Mouse (Mus musculus): ENCODE data around the gene Stk17b. TPM values are rescaled to one million over a fixed set of nuclear protein-coding genes. Genes with fewer than 3 reads are reported as not detected.

Gene Stk17b
- 479 TPM for polyA plus RNA-seq (2017; shearing (Covaris generic))

DNA sequence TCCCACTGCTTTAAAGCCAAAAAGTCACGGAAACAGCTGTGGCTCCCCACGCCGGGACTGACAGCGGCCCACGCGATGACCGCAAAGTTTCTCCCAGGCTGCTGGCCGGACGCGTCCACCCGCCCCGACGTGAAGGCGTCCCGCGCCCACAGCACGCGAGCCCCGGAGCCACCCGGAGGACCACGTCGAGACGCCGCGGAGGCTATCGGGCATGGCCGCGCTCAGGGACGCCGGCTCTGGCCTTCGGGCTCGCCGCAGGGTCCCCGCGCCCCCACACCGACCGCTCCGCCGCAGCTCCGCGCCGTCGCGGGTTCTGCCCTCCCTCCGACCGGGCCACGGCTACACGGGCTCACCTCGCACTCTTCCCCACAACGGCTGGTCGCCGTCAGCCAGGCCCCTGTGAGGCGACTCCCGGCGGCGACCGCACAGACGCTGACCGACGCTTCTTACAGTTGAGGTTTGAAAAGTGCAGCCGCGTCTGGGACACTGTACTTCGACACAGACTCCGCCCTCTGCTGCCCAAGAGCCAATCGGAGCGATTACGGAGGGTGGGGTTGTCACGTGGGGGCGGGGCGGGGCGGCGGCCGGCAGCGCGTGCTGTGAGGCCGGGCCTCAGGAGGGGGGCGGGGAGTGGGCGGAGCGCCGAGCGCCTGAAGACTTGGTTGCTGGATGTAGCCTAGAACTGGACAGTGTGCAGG, at the start of gene Stk17b:
TSS of gene Stk17b (minus strand) at position 504 of the 698 bp plus-strand sequence.

DNA sequence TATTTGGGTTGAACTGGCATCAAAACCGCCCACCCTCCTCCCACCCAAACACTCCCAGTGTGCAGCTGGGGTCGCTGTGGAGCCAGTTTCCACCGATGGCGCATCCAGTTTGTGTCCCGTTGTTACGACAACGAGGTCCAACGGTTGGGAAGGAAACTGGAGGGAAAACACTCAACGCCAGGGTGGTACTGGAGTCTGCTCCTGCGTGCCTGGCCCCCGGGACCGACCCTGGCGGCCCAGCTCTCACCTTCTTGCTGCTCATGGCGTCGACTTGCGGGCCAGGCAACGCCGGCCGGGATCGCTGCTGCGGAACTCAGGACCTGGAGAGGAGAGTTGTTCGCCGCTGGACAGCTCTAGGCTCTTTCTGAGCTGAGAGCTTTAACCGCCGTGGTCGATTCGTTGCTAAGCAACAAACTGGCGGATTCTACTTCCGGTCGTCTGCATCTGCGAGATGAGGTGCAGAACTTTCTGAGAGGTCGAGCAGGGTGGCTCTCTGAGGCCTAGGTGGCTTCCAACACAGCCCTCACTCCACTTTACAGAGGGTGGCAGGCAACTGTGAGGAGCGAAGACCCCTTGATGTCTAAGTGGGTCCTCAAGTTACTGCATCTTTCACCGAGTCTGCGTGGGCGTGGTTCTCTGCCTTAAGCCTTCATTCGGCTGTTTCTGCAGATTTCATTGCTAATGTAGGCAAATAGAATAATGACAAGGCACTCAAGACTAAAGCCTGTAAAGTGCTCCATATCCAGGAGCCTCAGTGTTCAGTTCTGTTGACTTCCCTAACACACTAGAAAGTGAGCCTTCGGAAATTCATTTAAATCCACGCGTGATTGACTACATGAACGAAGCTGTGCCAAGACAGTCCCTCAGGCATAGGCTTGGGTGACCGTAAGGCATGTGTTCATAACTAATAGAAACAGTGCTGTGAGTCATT, 78.3 kb downstream of the Stk17b start, which contains the start of gene Dnah7a:
TSS of gene Dnah7a (minus strand) at position 354 of the 931 bp plus-strand sequence.

Other genes starting within 250 kb of the Stk17b start
- 4.9 TPM for gene Dnah7a, start 78.4 kb downstream of the Stk17b start, polyA plus RNA-seq (2017; shearing (Covaris generic))

Data from CD4-positive, CD25-positive, alpha-beta regulatory T cell, adult 9 weeks (primary cell).